Mouse (Mus musculus) CH12.LX (cell line): ENCODE measurements around the gene Vps37d. TPM values are rescaled to one million over a fixed set of nuclear protein-coding genes. Genes with fewer than 3 reads are reported as not detected.

Experiments used
- DNase-seq: peaks from one replicate; pipeline ENCODE4 v3.0.0-alpha.2; 2013; ENCODE audit errors: extremely low read depth
- H3K27ac ChIP-seq: 2 replicates; pipeline ENCODE4 v1.5.1; 2012; ENCODE audit warnings: low read depth, mild to moderate bottlenecking, control low read depth, moderate library complexity; ENCODE audit not compliant: insufficient read depth
- H3K27me3 ChIP-seq: replicated peaks from 2 replicates; pipeline ENCODE3; 2012; ENCODE audit warnings: inconsistent platforms
- H3K36me3 ChIP-seq, 2 experiments: replicated peaks in 1 of 2; 2 replicates each; pipeline versions ENCODE3 to v1.6.1; 2012; ENCODE audit warnings: inconsistent platforms in 1 of 2, low read length in 1 of 2, mild to moderate bottlenecking in 1 of 2, mixed read lengths in 1 of 2, moderate library complexity in 1 of 2; ENCODE audit not compliant: control insufficient read depth in 1 of 2, insufficient read depth in 1 of 2
- H3K4me1 ChIP-seq, 2 experiments: 2 replicates each; pipeline ENCODE4 v1.6.1; 2012; ENCODE audit warnings: inconsistent platforms in 1 of 2, moderate library complexity in 1 of 2; ENCODE audit not compliant: insufficient read depth in 2 of 2, control insufficient read depth in 1 of 2
- H3K4me2 ChIP-seq: 2 replicates; pipeline ENCODE4 v1.6.1; 2012; ENCODE audit warnings: low read depth, mild to moderate bottlenecking, control low read depth; ENCODE audit not compliant: poor library complexity, insufficient read depth, severe bottlenecking
- H3K4me3 ChIP-seq, 3 experiments: fragments of 150-350 bp in 1 of 3; sonication (generic) in 1 of 3; replicated peaks in 1 of 3; 2 replicates each; pipeline versions ENCODE3 to v1.5.1; 2011 to 2012; ENCODE audit warnings: low read depth in 2 of 3, low read length in 2 of 3, mild to moderate bottlenecking in 2 of 3, moderate library complexity in 2 of 3, control low read depth in 1 of 3, improper control_type of control experiment in 1 of 3, inconsistent platforms in 1 of 3, mixed read lengths in 1 of 3; ENCODE audit not compliant: poor library complexity in 1 of 3
- H3K79me2 ChIP-seq: replicated peaks from 2 replicates; pipeline ENCODE4 v1.6.1; 2012; ENCODE audit warnings: mild to moderate bottlenecking, moderate library complexity; ENCODE audit not compliant: control insufficient read depth, poor library complexity, insufficient read depth, severe bottlenecking; ENCODE audit errors: extremely low read depth
- H3K9ac ChIP-seq: 2 replicates; pipeline ENCODE4 v1.6.1; 2012; ENCODE audit warnings: low read depth, mild to moderate bottlenecking, control low read depth, moderate library complexity; ENCODE audit not compliant: insufficient read depth
- H3K9me3 ChIP-seq: replicated peaks from 2 replicates; pipeline ENCODE3; 2012; ENCODE audit warnings: low read length, inconsistent platforms, mixed read lengths
- BHLHE40 ChIP-seq: IDR thresholded peaks from 2 replicates; pipeline ENCODE4 v1.6.1; 2011; ENCODE audit warnings: mild to moderate bottlenecking, low read depth, low read length, improper control_type of control experiment
- CHD1 ChIP-seq: IDR thresholded peaks from 2 replicates; pipeline ENCODE4 v1.6.1; 2012; ENCODE audit warnings: low read depth, low read length, improper control_type of control experiment, inconsistent platforms
- CTCF ChIP-seq, 2 experiments: IDR thresholded peaks in 1 of 2; conservative IDR thresholded peaks in 1 of 2; 2 replicates each; pipeline ENCODE4 v1.5.1; 2011 to 2012; ENCODE audit warnings: low read depth in 2 of 2, low read length in 2 of 2, improper control_type of control experiment in 1 of 2, inconsistent platforms in 1 of 2, mild to moderate bottlenecking in 1 of 2, moderate library complexity in 1 of 2
- E2F4 ChIP-seq: IDR thresholded peaks from 2 replicates; pipeline ENCODE4 v1.6.1; 2011; ENCODE audit warnings: low read depth, low read length, improper control_type of control experiment; ENCODE audit not compliant: insufficient replicate concordance
- ETS1 ChIP-seq: conservative IDR thresholded peaks from 2 replicates; pipeline ENCODE4 v1.6.1; 2012; ENCODE audit warnings: low read depth, mild to moderate bottlenecking, inconsistent platforms, low read length, improper control_type of control experiment, moderate library complexity
- GABPA ChIP-seq: IDR thresholded peaks from 2 replicates; pipeline ENCODE4 v1.6.1; 2012; ENCODE audit warnings: low read depth, low read length, improper control_type of control experiment, inconsistent platforms; ENCODE audit not compliant: insufficient replicate concordance
- IRF4 ChIP-seq: IDR thresholded peaks from 2 replicates; pipeline ENCODE4 v1.6.1; 2014; ENCODE audit warnings: low read depth, mild to moderate bottlenecking, inconsistent platforms, low read length, improper control_type of control experiment
- JUN ChIP-seq: IDR thresholded peaks from 2 replicates; pipeline ENCODE4 v1.6.1; 2011; ENCODE audit warnings: low read depth, mild to moderate bottlenecking, low read length, improper control_type of control experiment, moderate library complexity; ENCODE audit not compliant: insufficient read depth
- JUND ChIP-seq: conservative IDR thresholded peaks from 2 replicates; pipeline ENCODE4 v1.6.1; 2011; ENCODE audit warnings: low read depth, low read length, improper control_type of control experiment
- MAZ ChIP-seq: IDR thresholded peaks from 2 replicates; pipeline ENCODE4 v1.6.1; 2012; ENCODE audit warnings: low read depth, mild to moderate bottlenecking, inconsistent platforms, low read length, improper control_type of control experiment, moderate library complexity
- MEF2A ChIP-seq: IDR thresholded peaks from 2 replicates; pipeline ENCODE4 v1.6.1; 2014; ENCODE audit warnings: low read depth, mild to moderate bottlenecking, inconsistent platforms, low read length, improper control_type of control experiment, borderline replicate concordance
- MXI1 ChIP-seq: IDR thresholded peaks from 2 replicates; pipeline ENCODE4 v1.6.1; 2011; ENCODE audit warnings: mild to moderate bottlenecking, low read depth, low read length, improper control_type of control experiment
- NRF1 ChIP-seq: IDR thresholded peaks from 2 replicates; pipeline ENCODE4 v1.6.1; 2014; ENCODE audit warnings: low read depth, mild to moderate bottlenecking, inconsistent platforms, low read length, improper control_type of control experiment, moderate library complexity
- PAX5 ChIP-seq: IDR thresholded peaks from 2 replicates; pipeline ENCODE4 v1.6.1; 2012; ENCODE audit warnings: low read length, inconsistent platforms, mixed read lengths
- POLR2A ChIP-seq: IDR thresholded peaks from 2 replicates; pipeline ENCODE4 v1.6.1; 2011; ENCODE audit warnings: low read depth, mild to moderate bottlenecking, improper control_type of control experiment, low read length
- POLR2AphosphoS2 ChIP-seq: IDR thresholded peaks from 2 replicates; pipeline ENCODE4 v1.6.1; 2011; ENCODE audit warnings: low read depth, low read length, improper control_type of control experiment
- SIN3A ChIP-seq: IDR thresholded peaks from 2 replicates; pipeline ENCODE4 v1.6.1; 2012; ENCODE audit warnings: low read length, improper control_type of control experiment, inconsistent platforms
- SMC3 ChIP-seq: IDR thresholded peaks from 2 replicates; pipeline ENCODE4 v1.6.1; 2011; ENCODE audit warnings: low read depth, low read length, improper control_type of control experiment
- TBP ChIP-seq: conservative IDR thresholded peaks from 2 replicates; pipeline ENCODE4 v1.6.1; 2011; ENCODE audit warnings: low read depth, low read length, improper control_type of control experiment
- TCF12 ChIP-seq: IDR thresholded peaks from 2 replicates; pipeline ENCODE4 v1.6.1; 2014; ENCODE audit warnings: low read depth, mild to moderate bottlenecking, inconsistent platforms, low read length, improper control_type of control experiment
- USF1 ChIP-seq: IDR thresholded peaks from 2 replicates; pipeline ENCODE4 v1.6.1; 2014; ENCODE audit warnings: low read depth, mild to moderate bottlenecking, inconsistent platforms, low read length, improper control_type of control experiment
- USF2 ChIP-seq: conservative IDR thresholded peaks from 2 replicates; pipeline ENCODE4 v1.6.1; 2011; ENCODE audit warnings: low read depth, low read length, improper control_type of control experiment
- ZC3H11A ChIP-seq: IDR thresholded peaks from 2 replicates; pipeline ENCODE4 v1.6.1; 2012; ENCODE audit warnings: low read depth, mild to moderate bottlenecking, inconsistent platforms, low read length, improper control_type of control experiment
- ZKSCAN1 ChIP-seq: IDR thresholded peaks from 2 replicates; pipeline ENCODE4 v1.6.1; 2012; ENCODE audit warnings: low read depth, inconsistent platforms, low read length, improper control_type of control experiment, borderline replicate concordance
- ZMIZ1 ChIP-seq: IDR thresholded peaks from 2 replicates; pipeline ENCODE4 v1.6.1; 2012; ENCODE audit warnings: low read depth, mild to moderate bottlenecking, inconsistent platforms, low read length, improper control_type of control experiment
- dilution Hi-C: fragments of 300-500 bp; cut with MboI; formaldehyde crosslinking; loops from 2 replicates; pipeline ENCODE4 v1.14.3; 2020; ENCODE audit warnings: low sequenced_read_pairs; ENCODE audit not compliant: extremely low pct_unique_long_range_greater_than_20kb, extremely low pct_ligation_motif_present
- in situ Hi-C: fragments of 300-500 bp; cut with MboI; formaldehyde crosslinking; loops from 3 replicates; pipeline ENCODE4 v1.14.3; 2019; ENCODE audit warnings: low sequenced_read_pairs, low pct_ligation_motif_present, low pct_unique_long_range_greater_than_20kb, mixed read lengths
- polyA plus RNA-seq: library from polyadenylated mRNA; unstranded; fragments of >175 nt; gene quantifications from 2 replicates; pipeline ENCODE4 v1.2.1, GENCODE M21; 2012; ENCODE audit warnings: low read depth; ENCODE audit not compliant: insufficient read length
- total RNA-seq, 2 experiments: library from RNA; depleted of rRNA; stranded (reverse); fragments of 300-350 nt in 1 of 2; fragments of >200 nt in 1 of 2; gene quantifications; 2 replicates each; pipeline ENCODE4 v1.2.3; 2012 to 2014

Gene Vps37d
- total and polyA plus RNA-seq, 3 experiments, result 0.40 to 0.64 (median 0.56) TPM

- Histone ChIP-seq H3K79me2 (no peaks in the 10 kb centered on the region), H3K4me3 (no peak overlapping the region), H3K27me3 (no peaks in the 10 kb centered on the region)
- no peak for DNase-seq
- TF ChIP-seq E2F4 (no peak), USF2 (no peak), POLR2A (no peak), SIN3A (no peak), GABPA (no peak)
- TF ChIP-seq, all 38 proteins: peak for 0
- dilution Hi-C loops (no loop called here), in situ Hi-C loops (no loop called here)
- Histone ChIP-seq H3K36me3 (peaks cover 0 to 52% of the 10 kb centered on the region in 2 experiments), H3K4me2 (no peak overlapping the region), H3K4me1 (0 out of 4 replicates have a peak, but pooled peaks cover 0 to 2% of the 10 kb centered on the region in 2 experiments), H3K27ac (no peak overlapping the region), H3K9ac (no peak overlapping the region), H3K9me3 (no peaks in the 10 kb centered on the region)
These were observed 38.0 kb downstream of the Vps37d start for GRCm38 (mm10) chr5:135040059-135040458.

GRCm38 (mm10) chr5:135039541-135039940 is 38.5 kb downstream of the Vps37d start:
- Histone ChIP-seq H3K9me3 (peaks cover 3% of the 10 kb centered on the region), H3K27me3 (no peaks in the 10 kb centered on the region), H3K4me1 (0 out of 4 replicates have a peak, but pooled peaks cover 0 to 2% of the 10 kb centered on the region in 2 experiments), H3K9ac (no peak overlapping the region), H3K4me3 (no peak overlapping the region), H3K27ac (no peak overlapping the region), H3K36me3 (peaks cover 0 to 48% of the 10 kb centered on the region in 2 experiments), H3K79me2 (no peaks in the 10 kb centered on the region), H3K4me2 (no peak overlapping the region)
- DNase-seq, result no peak
- dilution Hi-C loops (no loop called here), in situ Hi-C loops (no loop called here)
- TF ChIP-seq BHLHE40 (no peak), POLR2AphosphoS2 (no peak), SMC3 (no peak), MAZ (no peak), IRF4 (no peak), E2F4 (no peak), TCF12 (no peak), MEF2A (no peak), ZC3H11A (no peak), PAX5 (no peak), TBP (no peak)

GRCm38 (mm10) chr5:135037946-135038345 is 40.1 kb downstream of the Vps37d start:
- H3K4me2 ChIP-seq, result no peak overlapping the region
- H3K4me3 ChIP-seq, result no peak overlapping the region
- peaks cover 0 to 49% of the 10 kb centered on the region in 2 experiments for H3K36me3 ChIP-seq
- 0 out of 4 replicates have a peak, but pooled peaks cover 0 to 2% of the 10 kb centered on the region in 2 experiments for H3K4me1 ChIP-seq
- in situ Hi-C loops, result no loop called here
- no peaks in the 10 kb centered on the region for H3K79me2 ChIP-seq
- no peak for DNase-seq
- H3K27me3 ChIP-seq, result no peaks in the 10 kb centered on the region
- H3K9ac ChIP-seq, result no peak overlapping the region
- no peak overlapping the region for H3K27ac ChIP-seq
- peaks cover 7% of the 10 kb centered on the region for H3K9me3 ChIP-seq
- TF ChIP-seq ETS1, result no peak
- TF ChIP-seq GABPA, result no peak
- no peak for TF ChIP-seq TCF12
- no peak for TF ChIP-seq NRF1
- no peak for TF ChIP-seq JUND
- no peak for TF ChIP-seq CTCF (conservative IDR thresholded peaks at IDR 0.05 in 1 of 2, IDR thresholded peaks at IDR 0.05 in 1 of 2; ENCODE audit: low read depth in 2 of 2, low read length in 2 of 2)
- no peak for TF ChIP-seq BHLHE40
- no peak for TF ChIP-seq CHD1
- TF ChIP-seq MXI1, result no peak
- TF ChIP-seq POLR2A, result no peak
- no peak for TF ChIP-seq ZKSCAN1
- TF ChIP-seq USF1, result no peak
- TF ChIP-seq ZMIZ1, result no peak
- TF ChIP-seq JUN, result no peak
- TF ChIP-seq SMC3, result no peak
- dilution Hi-C loops, result no loop called here
